Mouse (Mus musculus) heart, postnatal 25 days (tissue): ENCODE results near the gene Cd247. TPM values are rescaled to one million over a fixed set of nuclear protein-coding genes. Genes with fewer than 3 reads are reported as not detected.

ENCODE experiments used
- DNase-seq: peaks from one replicate; pipeline ENCODE4 v3.0.0; 2022; ENCODE audit warnings: low spot score
- intact Hi-C: fragments of 180-260 bp; cut with DNase I; formaldehyde crosslinking; loops from one replicate; pipeline ENCODE4 v1.15.1; 2025
- total RNA-seq, 2 experiments: library from RNA; stranded (reverse); gene quantifications; 2 replicates each; pipeline ENCODE4 v1.2.3; 2021

Gene Cd247
- total RNA-seq, 2 experiments from 2014 or later: 0.39 to 0.60 TPM

DNA sequence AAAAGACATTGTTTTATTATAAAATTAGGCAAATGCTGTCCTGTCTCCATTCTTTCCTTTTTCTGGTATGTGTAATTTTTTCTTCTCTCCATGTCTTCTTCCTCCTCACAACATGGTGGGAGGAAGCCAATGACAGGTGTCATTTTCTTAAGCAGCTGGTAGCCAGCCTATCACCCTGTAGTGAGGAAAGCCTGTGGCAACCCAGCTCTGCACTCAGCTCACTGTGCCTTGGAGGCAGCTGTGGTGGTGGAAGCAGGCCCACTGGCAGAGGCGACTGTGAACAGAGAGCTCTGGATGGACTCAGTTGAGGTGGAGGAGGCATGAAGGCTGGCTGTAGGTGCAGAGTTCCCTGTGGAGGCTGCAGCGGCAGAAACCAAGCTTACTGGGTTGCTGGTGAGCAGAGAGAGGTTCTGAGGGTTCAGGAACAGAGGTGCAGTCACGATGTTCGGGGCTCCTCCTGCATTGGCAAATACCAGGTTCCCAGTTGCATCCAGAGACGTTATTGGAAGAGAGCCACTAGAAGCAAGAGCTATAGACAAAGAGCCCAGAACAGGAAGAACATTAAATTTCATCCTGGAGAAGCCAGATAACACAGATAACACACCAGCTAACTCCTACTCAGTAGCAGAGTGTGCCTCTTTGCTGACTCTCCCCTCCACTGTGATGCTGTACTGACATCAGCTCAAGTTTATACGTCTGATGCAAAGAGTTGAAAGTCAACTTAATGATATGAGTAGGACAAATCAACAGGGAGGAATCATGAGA is 87.2 kb downstream of the Cd247 start:
- DNase-seq: no peak
- intact Hi-C loops: no loop called here

DNA sequence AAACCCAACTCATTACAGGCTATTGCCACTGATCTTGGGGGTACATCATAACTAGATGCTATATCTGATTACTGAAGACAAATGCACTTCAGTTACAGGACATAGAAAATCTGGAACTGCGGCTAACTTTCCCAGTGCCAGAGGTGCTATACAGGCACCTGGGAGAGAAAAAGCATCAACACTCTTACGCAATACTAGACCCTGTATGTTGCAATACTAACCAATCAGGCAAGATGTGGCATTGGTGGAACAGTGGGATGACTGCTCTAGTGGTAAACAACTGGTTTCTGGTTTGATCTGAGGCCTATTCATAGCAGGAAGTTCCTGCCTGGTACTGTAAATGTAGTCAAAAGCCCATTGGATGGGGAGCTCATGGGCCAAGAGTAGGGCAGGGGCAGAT is 90.3 kb downstream of the Cd247 start:
- intact Hi-C loops: no loop called here

DNA sequence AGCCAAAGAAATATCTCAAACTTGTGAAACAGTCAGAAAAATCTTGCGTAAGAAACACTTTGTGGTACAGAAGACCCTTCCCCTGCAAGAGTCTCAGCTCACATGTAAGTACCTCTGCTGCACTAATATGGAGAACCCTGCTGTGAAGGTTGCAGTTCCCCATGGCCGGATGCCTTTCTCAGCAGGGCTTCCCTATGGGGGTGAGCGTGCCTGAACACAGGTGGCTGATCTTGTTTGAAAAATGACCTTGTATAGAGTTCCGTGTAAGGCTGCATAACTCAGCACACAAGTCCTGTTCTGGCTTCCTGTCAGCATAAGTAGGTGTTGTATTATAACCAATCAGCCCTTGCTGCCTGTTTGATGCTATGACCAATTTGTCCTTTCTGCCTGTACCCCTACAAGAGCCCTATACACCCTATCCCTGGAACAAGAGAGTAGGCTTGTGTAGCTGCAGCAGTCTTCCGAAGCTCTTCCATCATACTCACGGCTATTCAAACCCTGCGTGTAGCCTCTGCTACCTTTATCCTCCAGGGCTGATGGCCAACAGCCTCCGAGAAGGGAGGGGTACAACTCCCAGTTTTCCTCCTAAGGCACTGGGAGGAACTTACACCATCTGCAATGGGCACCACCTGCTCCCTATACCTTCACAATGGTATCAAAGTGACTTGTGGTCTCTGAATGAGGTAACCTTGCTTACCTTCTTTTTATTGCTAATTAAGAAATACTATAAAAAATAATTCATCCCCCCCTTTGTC is 93.8 kb downstream of the Cd247 start:
- intact Hi-C loops: no loop called here
- DNase-seq: no peak

More for the DNA sequence above, 90.3 kb downstream of the Cd247 start:
- no peak for DNase-seq

DNA sequence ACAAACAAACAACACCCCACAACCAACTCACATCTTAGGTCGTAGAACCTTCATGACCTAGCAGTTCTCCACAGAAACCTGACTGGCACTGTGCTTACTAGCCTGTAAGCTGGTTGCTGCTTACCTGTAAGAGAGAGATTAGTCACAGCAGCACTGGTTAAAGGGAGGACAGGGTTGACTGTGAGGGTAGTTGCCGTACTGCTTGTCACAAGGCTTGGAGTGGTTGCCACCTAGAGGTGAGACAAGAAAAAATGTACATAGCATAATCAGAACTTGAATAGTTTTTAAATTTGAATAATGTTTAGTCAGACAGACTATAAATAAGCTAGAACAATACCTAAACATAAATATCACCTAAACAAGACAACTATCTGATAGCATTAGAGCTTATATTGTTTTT is 103.2 kb downstream of the Cd247 start:
- intact Hi-C loops: loop anchor here (2.0 kb wide), 1 partner anchor 115 kb away; no protein-coding TSS in a partner anchor
- no peak for DNase-seq

DNA sequence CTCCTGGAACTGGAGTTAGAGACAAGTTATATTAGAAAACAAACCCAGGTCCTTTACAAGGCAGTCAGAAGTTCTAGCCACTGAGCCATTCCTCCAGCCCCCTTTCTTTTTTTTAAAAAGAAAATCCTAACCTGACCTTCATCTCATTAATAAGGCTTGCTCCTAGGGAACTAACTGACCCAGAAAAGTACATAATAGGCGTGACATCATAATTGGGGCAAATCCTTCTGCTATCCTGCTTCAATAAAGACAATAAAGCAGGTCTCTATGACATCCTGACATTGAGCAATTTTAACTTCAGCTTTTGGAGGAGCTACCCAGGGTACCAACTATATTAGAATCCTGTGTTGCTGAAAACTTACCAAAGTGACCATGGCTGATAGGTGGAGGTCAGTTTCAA is 115.1 kb downstream of the Cd247 start:
- DNase-seq: no peak
- intact Hi-C loops: loop anchor here (10.0 kb wide), 1 partner anchor 251 kb away; no protein-coding TSS in a partner anchor

DNA sequence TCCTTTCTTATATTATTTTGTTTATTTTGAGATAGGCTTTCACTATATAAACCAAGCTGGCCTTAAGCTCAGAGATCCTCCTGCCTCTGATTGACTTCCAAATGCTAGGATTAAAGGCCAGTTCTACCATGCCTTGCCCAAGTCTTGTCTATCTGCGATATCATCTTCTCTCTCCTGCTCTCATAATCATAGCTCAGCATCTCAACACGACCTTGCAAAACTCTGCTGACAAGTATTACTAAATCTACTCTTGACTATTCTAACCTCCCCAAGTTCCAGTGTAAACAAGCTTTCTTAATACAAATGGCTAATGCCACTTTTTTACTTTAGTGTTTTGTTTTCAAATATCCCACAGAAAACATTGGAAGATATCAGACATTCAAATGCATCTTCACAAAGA is 119.7 kb downstream of the Cd247 start:
- intact Hi-C loops: loop anchor here (10.0 kb wide), 1 partner anchor 247 kb away; no protein-coding TSS in a partner anchor
- DNase-seq: no peak

DNA sequence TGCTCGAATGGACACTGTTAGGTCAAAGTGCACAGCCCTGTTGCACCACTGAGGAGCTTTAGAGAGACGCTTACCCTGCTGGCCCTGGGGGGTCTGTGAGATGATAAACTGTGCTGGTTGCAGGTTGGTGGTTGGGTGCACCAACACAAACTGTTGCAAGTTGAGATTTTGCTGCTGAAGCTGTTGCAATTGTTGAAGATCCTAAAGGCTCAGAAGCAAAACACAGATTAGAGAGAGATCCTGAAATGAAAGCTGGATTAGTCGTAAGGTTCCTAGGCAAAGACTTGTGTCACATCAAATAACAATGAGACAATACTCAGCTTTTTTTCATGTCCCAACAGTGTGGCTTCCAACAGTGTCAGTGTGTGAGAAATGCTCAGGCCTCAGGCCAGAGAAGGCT is 120.3 kb downstream of the Cd247 start:
- DNase-seq: no peak
- intact Hi-C loops: loop anchor here (10.0 kb wide), 1 partner anchor 246 kb away; no protein-coding TSS in a partner anchor

DNA sequence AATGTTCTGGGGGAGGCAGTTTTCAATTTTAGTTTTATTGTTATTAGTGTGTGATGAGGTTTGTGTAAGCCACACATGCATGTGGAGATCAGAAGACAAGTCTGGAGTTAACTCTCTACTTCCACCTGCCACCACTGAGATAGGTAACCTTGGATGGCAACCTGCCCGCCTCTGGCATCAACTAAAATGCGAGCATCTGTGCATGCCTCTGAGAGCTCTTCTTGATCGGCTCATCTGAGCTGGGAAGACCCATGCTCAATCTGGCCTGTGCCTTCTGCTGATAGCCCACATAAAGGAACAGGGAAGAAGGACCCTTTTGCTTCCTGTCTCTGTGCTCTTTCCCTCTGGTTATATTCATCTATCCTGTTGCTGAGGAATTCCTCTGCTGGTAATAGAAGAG is 121.0 kb downstream of the Cd247 start:
- intact Hi-C loops: loop anchor here (10.0 kb wide), 1 partner anchor 245 kb away; no protein-coding TSS in a partner anchor
- no peak for DNase-seq

DNA sequence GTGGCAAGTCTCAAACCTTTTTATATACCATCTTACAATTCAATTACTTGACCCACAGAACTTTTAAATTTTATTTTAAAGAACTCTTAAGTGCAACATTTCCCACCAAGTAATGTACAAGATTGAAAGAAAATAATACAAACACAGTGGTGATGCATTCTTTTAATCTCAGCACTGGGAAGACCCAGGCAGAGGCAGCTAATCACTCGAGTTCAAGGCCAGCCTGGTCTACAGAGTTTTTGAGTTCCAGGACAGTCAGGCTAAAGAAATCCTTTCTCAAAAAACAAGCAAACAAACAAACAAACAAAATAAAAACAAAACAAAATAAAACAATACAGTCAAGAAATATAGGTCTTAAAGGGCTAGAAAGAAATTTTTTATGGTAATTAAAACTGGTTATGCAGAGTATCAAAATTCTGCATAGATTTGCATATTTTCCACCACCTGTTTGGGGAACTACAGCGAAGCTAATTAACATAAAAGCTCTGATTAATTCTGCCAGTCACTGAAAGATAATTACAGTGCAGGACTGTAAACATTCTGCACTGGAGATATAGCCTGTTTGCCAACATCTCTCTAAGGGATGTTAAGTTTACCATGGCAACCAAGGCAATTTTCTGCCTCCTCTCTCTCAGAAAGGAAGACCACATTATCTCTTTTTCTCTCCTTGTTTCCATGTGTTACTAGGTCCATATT is 125.4 kb downstream of the Cd247 start:
- DNase-seq: no peak
- intact Hi-C loops: no loop called here

DNA sequence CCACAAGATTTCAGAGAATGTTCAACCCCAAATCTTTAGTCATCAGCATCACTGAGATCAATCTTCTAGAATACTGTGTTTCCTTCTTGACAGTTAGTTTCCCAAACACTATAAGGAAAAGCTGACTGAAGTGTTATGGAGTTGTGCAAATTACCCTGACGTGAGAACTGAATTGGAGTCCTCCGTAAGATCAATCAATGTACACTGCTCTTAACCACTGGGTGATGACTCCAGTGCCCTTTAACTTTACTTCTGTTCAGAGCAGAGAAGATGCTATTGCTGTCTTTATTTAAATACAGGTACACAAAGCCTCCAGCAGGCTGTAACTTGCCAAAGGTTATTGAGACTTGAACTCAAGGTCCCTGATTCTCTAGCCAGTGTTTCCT is 125.9 kb downstream of the Cd247 start:
- intact Hi-C loops: no loop called here
- DNase-seq: no peak

DNA sequence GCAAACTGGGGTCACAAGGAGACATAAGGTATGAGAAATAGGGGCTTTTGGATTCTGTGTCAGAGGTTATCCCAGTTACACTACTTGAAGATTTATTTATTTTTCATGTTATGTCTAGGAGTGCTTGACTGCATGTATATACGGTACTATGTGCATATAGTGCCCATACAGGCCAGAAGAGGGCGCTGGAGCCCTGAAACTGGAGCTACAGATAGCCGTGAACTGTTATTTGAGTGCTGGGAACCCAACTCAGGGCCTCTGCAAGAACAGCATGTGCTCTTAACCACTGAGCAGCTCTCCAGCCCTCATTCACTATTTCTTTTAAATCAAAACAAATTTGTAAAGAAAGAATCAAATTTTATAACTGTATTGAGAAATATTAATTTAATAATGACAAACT is 132.5 kb downstream of the Cd247 start:
- intact Hi-C loops: no loop called here
- DNase-seq: no peak

DNA sequence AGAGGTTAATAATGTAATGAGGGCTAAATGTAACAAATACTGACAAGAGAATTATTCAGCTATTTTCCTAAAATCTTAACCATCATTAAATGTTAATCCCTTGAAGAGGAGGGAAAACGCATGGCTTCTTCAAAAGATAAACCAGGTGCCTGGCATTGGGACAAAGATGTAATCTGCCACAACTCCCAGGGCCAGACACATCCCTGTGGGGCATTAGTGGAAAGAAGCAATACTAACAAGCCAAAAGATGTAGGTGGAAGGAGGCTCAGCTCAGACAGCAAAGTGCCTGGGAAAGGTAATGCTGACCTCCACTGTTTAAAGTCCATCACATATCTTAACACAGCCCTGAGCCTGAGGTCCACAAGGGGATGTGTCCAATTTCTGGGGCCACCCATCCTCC is 134.0 kb downstream of the Cd247 start:
- DNase-seq: no peak
- intact Hi-C loops: no loop called here

DNA sequence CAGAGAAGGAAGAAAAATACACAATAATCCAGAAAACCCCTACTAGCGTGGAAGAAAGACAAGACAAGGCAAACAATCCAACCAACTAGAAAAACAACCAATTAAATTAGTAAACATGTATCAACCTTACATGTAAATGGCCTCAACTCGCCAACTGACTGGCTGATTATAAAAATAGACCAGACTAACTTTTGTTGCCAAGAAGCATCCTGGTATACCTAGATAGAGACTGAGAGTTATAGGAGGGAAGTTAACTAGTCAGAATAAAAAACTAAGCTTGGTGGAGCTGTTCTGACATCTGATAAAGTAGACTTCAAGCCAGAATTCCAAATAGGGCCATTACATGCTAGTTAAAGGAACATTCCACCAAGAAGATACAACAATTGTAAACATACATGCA is 136.7 kb downstream of the Cd247 start:
- no peak for DNase-seq

More for the DNA sequence above, 136.7 kb downstream of the Cd247 start:
- intact Hi-C loops: no loop called here

Other genes starting within 250 kb of the Cd247 start
- gene Mpzl1, start 154.1 kb upstream of the Cd247 start, total RNA-seq: 10 to 100 TPM; 20.8 to 20.9 TPM
- gene Rcsd1, start 78.9 kb upstream of the Cd247 start, total RNA-seq: 10 to 100 TPM; 79.6 to 81.5 TPM
- 10 to 100 TPM; 64.4 to 68.6 TPM for gene Creg1, start 24.9 kb upstream of the Cd247 start, total RNA-seq
- gene Pou2f1, start 214.0 kb downstream of the Cd247 start, total RNA-seq: 10 to 100 TPM; 11.8 to 13.0 TPM